Mouse (Mus musculus): ENCODE data around the gene Prkar2b.

The Prkar2b gene

GRCm38 (mm10) chr12:32066004-32066403 is 4.9 kb upstream of the Prkar2b start:
- in situ Hi-C loops (cut with MboI, MseI): no loop called here

DNA sequence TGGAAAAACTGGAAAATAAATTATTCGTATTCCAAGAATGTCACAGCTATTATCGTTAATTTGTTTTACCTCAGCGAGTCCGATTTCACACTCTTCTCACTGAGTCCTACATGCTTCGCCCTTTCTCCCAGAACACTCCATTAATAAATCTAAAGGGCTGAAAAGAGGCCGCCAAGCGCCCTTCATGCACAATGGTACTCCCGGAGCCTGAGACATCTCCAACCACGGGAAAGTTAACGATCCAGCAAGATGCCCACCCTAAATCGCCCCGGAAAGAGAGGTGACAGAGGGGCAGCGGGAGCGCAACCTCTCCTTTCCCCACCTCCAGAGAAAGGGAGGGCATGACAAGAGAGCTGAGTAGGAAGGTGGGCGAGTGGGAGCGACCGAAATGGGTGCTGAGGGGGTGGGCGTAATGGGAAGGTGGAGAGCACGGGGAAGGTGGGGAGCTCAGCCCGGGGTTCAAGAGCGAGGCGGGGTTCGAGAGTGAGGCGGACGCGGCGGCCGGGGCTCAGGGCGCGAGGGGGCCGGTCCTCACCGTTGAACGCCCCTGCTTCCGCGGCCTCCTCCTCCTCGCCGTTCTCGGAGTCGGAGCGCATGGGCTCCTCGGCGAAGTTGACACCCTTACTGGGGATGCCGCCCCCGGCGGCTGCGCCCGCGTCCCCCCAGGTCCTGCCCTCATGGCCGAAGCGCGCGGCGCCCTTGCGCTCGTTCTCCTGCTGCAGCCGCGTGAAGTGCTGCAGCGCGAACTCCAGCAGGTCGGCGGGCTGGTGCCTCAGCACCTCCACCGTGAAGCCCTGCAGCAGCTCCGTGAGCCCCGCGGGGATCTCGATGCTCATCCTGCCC is 628 bp downstream of the Prkar2b start:
- in situ Hi-C loops (cut with MboI, MseI): no loop called here

- in situ Hi-C loops (cut with MboI, MseI): loop anchor here in 1 of 2 experiments (5.0 kb wide), 1 partner anchor 92 kb away; no protein-coding TSS in a partner anchor
These were observed 1.4 kb downstream of the Prkar2b start for GRCm38 (mm10) chr12:32059707-32060106.

DNA sequence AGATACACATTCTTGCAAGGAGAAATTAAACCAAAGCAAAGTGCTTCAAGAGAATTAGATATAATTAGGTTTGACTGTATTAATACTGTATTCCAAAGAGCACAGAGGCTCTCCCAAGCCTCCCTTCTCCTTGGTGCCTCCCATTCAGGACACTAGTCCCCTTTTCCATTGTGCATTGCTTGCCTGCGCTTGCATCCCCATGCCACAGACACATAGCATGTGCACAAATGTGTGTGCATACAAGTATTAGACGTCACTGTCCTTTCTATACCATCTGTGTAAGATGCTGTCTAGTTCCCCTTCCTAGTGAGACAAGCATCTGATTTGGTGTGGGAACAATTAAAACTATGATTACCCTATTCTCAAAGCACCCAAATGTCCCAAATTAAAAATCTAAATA is 2.0 kb downstream of the Prkar2b start:
- in situ Hi-C loops (cut with MboI, MseI): loop anchor here in 1 of 2 experiments (5.0 kb wide), 1 partner anchor 92 kb away; no protein-coding TSS in a partner anchor

DNA sequence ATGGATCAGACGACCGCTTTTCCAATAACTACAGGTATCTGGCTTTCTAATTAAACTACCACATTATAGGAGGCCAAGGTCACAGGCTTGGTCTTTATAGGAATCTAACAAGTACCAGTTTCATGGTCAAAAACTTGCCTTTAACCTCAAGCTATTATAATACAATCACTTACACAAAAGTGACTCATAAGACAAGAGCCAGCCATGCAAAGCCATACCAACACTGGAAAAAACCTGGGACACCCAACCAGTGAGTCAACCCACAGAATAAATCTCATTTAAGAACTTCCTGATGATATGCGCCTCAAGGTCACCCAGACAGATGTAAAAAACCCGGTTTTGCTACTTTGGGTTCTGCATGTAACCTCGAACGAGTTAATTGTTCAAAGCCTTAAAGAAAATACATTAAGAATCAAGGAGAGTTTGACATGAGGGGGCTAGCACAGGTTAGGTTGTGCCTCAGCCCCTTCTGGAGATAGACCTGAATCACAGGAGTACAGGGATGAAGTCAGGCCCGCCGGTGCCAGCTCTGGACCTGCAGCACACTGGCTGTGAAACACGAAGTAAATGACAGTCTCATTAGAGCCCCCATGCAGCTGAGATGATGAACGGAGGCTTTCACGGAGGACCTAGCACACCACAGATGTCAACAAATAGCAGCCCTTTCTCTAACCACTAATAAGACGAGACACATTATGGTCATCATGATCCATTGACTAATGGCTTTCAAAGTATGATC is 3.5 kb downstream of the Prkar2b start:
- in situ Hi-C loops (cut with MboI, MseI): loop anchor here in 1 of 2 experiments (5.0 kb wide), 1 partner anchor 90 kb away; no protein-coding TSS in a partner anchor

DNA sequence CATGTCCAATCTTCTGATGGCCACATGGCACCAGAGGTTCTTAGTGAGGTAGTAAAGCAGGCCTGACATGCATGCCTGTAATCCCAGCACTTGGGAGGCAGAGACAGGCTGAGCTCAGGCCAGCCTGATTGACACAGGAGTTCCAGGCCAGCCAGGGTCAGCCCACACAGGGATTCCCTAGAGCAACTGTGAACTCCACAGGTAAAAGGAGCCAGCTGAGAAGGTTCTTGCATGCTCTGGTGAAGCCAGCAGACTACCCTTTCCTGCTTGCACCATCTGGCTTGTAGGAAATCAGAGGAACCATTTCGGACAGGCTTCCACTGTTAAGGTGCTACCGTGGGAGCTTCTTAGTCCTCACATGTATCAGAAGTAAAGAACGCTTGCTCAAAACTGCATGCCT is 5.3 kb downstream of the Prkar2b start:
- in situ Hi-C loops (cut with MboI, MseI): loop anchor here in 1 of 2 experiments (5.0 kb wide), 1 partner anchor 88 kb away; no protein-coding TSS in a partner anchor

GRCm38 (mm10) chr12:32054476-32055166 is 6.5 kb downstream of the Prkar2b start:
- in situ Hi-C loops (cut with MboI, MseI): loop anchor here in 1 of 2 experiments (5.0 kb wide), 1 partner anchor 87 kb away; no protein-coding TSS in a partner anchor

GRCm38 (mm10) chr12:32053637-32054366 is 7.3 kb downstream of the Prkar2b start:
- in situ Hi-C loops (cut with MboI, MseI): no loop called here

DNA sequence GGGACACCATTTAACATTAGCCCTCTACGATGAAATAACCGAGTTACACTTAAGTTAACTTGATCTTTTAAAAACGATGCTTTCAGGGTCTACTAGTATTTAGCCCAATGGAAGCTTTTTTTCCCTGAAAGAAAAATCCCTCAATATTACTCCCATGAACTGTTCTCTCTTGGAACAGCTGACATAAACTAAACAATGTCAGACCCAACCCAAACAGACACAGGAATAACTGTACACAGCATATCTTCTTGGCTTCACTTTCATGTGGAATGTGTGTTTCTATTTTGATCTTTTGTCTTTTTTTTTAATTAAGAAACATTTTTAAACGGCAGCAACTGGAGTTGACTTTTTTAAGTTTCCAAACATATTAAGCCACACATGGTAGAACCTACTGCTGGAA is 8.2 kb downstream of the Prkar2b start:
- in situ Hi-C loops (cut with MboI, MseI): no loop called here

GRCm38 (mm10) chr12:32050165-32050564 is 10.9 kb downstream of the Prkar2b start:
- in situ Hi-C loops (cut with MboI, MseI): no loop called here

DNA sequence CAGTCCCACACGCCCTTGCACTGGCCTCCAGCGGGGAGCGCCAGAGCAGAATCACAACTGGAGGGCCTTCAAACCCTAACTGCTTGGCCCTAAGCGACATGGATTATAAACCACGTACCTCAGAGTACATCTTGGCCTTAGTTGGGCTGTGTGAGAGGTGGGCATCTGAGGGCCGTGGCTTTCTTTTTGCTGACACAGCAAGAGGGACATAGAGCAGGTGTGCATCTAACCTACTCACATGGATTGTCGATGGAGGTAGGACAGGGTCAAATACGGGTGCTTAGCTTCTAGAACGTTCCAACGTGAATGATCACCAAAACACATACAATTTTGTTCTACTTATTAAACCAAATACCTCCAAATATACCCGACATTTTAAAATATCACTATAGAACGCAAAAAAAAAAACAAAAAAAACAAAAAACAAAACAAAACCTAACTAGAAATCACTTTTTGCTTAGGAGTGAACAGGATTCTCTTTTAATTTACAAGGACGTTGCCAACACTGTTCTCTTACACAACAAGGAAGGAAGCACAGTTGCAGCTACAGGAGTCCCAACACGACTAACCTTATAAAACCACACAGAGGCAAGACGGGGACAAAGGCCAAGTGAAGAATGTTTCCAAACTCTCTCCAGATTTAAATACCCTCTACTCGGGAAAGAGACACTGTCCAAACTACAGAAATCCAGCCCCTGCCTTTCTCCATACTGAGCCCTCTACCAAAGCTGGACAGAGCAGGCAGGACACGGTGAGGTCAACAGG is 15.3 kb downstream of the Prkar2b start:
- in situ Hi-C loops (cut with MboI, MseI): no loop called here

GRCm38 (mm10) chr12:32044487-32045134 is 16.5 kb downstream of the Prkar2b start:
- in situ Hi-C loops (cut with MboI, MseI): no loop called here

DNA sequence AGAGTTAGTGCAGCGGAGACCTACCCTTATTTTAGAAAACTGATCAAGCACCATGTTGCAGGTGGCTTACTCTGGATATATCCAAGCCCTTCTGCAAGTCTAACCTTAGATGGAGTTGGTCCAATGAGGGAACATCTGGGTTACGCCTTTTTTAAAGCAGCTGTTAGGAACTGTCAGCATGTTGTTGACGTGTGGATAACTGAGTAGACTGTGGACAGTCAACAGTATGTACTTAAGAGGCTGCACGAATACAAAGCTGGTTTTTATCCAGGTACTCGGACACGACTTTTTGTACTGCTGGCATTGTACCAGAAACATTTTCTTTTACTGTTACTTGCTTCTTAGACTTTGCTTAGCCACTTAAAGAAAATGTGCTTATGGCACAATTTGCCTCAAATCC is 27.6 kb downstream of the Prkar2b start:
- in situ Hi-C loops (cut with MboI, MseI): no loop called here

GRCm38 (mm10) chr12:32032917-32033316 is 28.2 kb downstream of the Prkar2b start:
- in situ Hi-C loops (cut with MboI, MseI): no loop called here

- in situ Hi-C loops (cut with MboI, MseI): no loop called here
These were observed 42.7 kb downstream of the Prkar2b start for GRCm38 (mm10) chr12:32018376-32018750.

DNA sequence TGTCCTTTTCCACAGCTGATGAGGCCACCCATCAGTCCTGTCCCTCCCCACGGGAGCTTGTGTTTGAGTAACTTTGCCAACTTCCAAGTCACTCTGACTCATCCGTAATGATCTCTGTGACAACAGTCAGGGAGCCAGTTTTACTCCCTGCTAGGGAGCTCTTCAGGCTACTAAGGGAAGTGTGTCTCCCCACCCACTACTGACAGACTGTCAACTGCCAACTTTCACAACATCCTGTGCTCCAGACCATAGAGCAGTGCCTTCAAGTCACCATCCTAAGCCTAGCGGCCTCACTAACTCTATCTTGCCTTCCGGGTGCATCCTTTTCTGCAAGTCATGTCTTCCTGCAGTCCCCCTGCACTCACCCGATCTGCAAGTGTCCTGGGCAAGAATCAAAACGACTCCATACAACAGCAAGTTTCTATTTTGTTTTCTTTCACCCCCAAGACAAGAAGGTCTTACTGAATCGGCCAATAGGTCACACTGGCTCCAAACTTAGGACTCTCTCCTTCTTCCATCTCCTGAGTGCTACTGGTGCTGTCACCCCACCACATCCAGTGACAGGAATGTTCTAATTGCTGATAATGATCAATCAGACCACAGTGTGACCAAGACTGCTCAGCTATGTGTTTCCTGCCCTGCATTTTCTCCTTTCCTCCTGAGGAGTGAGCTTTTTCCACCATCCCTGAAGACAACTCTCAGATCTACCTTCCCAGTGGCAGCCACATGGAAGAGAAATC is 43.3 kb downstream of the Prkar2b start:
- in situ Hi-C loops (cut with MboI, MseI): no loop called here

DNA sequence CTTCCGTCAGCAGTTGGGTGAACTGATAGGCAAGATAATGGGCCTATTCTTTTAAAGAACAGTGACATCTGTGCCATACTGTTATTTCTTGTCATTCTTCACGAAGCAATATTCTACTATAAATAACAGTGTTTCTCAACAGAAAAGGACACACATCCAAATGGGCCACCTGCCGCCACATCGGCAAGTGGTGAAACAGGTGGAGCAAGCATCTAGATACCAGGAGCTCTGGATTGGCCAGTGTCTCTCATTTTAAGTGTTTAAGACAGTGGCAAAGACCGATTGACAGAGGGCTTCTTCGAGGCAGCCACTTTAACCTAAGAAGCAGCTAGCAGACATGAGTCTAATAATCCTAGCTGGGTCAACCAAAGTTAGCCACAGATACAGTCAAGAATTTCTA is 44.6 kb downstream of the Prkar2b start:
- in situ Hi-C loops (cut with MboI, MseI): no loop called here

- in situ Hi-C loops (cut with MboI, MseI): no loop called here
These were observed 45.8 kb downstream of the Prkar2b start for GRCm38 (mm10) chr12:32015268-32015769.

DNA sequence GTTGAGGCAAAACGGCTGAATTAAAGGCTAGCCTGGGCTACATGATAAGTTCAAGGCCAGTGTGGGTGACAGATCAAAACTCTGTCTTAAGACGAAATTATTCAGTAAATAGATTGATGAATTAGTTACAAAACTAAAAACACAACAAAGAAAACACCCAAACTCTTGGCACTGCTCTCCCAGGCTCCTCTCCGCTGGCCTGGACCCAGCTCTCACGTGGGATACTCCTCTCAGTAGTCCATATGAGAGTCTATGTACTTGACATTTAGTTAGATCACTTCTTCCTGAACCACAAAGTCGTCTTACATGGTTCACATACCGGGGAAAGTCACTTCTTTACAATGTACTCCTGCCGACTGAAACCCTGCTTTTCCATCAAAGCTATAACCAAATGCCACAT is 46.3 kb downstream of the Prkar2b start:
- in situ Hi-C loops (cut with MboI, MseI): no loop called here

All from T-helper 17 cell (primary cell).